Mouse (Mus musculus) regulatory T cell (primary cell): Measurements from ENCODE around the gene Chdh.

ENCODE experiments used
- in situ Hi-C: fragments of 300-600 bp; cut with MboI, MseI; formaldehyde crosslinking; loops from one replicate; pipeline ENCODE4 v1.15.1; 2025; ENCODE audit warnings: high pct_unique_total_duplicates

The Chdh gene

DNA sequence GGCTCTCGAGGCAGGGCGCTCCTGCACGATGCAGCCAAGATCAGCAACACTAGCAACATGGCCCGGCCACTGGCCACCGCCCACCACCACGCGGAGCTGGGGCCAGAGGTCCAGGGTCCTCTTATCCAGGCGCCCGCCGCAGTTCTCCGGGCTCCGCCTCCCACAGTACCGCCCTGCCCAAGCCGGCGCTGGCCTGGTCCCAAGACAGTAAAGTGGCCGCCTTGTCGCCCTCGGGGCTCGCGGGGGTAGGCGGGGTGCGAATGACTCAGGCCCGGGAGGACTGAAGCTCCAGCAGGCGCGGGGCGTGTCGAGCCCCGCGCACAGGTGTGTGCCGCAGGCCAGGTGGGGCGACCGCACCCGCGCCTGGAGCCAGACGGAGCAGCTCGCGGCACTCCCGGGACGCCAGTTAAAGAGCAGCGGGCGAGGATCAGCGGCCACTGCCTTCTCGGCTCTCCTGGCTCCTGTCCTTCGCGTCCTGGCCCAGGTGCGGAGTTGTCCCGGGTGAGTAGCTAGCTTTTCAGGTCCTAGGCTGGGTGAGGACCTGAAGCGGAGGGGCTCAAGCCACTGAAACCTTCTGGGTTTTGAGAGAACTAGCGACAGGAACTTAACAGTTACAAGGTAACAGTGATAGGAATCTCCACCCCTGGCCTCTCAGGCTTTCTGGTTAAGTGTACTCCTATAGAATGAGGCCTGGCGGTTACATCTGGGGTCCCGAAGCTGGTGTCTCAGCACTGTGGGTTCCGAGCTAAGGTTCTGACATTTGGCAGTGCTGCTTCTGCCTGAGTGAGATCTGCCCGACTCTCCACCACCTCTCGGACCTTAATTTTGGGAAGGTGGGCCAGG lies at the start of gene Chdh, which contains the start of gene Il17rb:
TSS of gene Chdh (plus strand) at position 291 of the 843 bp plus-strand sequence.
TSS of gene Il17rb (minus strand) at position 164 of the 843 bp plus-strand sequence.
- in situ Hi-C loops = no loop called here

DNA sequence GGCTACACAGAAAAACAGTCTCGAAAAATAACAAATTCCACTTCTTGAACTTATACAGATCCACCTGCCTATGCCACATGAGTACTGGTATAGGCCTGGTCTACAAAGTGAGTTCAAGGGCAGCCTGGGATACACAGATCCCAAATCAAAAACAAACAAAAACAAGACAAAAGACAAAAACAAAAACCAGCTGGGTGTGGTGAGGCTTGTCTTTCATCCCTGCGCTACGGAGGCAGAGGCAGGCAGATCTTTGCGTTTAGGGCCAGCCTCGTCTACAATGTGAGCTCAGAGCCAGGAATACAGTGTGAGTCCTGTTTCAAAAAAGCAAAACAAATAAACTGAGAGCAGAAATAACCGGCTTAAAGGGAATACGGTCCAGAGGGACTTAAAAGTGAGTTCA lies 41.2 kb upstream of the Chdh start:
- in situ Hi-C loops = loop anchor here (5.0 kb wide), 1 partner anchor 510 kb away; the partner anchor contains the start of gene Dcp1a

DNA sequence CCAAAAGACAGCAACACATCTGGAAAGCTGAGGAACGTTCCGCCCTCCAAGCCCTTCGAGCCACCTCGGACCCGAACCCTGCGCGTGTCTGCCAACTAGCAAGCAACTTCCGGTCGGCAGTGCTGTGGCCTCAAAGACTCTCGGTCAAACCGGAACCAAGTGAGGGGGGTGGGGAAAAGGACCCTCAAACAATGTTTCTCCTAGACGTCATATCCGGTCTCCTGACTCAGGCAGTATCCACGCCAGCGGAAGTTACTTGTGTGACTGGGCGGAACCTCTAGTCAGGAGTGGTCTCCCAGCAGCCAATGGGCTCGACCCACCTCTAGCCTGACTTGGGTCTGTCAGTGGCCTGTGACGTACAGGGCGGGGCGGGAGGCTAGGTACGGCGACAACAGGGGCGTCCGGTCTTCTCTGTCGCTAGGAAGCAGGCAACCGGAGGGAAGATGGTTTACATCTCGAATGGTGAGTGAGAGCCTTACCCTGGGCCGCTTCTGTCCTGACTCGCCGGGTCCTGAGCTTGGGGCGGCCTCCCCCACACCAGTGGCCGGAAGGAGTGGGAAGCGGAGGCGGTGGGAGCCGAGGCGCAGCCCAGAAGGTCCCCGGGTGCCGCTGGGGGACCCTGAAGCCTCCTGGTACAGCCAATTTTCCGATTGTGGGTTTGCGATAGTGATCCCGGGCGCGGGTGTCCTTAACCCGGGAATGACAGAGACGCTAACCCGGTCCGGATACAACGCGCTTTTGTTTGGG lies 40.6 kb upstream of the Chdh start, which contains the start of gene Selenok:
TSS of gene Selenok (plus strand) at position 234 of the 747 bp plus-strand sequence.
- in situ Hi-C loops = loop anchor here (5.0 kb wide), 1 partner anchor 509 kb away; the partner anchor contains the start of gene Dcp1a

DNA sequence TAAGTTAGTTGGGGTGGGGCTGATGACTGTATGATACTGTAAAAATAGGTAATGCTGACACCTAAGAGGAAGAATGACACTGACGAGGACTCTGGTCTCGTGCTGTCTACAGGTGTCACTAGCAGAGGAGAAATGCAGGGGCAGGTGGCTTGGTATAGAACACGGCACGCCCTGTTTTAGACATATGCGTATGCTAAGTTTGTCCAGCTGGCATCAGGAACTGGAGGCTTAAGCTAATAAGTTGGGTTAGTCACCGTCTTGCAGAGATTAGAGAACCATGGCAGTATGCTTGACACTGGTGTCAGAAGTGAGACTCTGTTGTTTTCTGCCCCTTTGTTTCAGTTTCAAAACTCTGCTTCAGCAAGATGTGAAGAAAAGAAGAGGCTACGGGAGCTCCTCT lies 37.4 kb upstream of the Chdh start:
- in situ Hi-C loops = no loop called here

DNA sequence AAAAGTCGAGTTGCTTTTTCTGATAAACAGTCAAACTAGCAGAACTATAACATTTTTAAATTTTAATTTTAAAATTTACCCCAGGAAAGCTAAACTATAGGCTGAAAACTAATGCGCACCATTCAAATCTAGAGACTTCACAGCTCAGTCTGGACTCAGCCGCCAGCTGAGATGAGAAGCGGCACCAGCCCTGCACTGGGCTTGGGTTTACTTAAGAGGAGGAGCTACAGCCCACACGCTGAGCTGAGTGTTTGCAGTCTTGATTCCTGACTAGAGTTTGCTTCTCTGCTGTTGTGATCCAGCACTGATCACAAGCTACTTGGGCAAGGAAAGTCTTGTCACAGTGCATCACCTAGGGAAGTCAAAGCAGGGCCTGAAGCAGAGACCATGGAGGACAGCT lies 36.8 kb upstream of the Chdh start:
- in situ Hi-C loops = no loop called here

DNA sequence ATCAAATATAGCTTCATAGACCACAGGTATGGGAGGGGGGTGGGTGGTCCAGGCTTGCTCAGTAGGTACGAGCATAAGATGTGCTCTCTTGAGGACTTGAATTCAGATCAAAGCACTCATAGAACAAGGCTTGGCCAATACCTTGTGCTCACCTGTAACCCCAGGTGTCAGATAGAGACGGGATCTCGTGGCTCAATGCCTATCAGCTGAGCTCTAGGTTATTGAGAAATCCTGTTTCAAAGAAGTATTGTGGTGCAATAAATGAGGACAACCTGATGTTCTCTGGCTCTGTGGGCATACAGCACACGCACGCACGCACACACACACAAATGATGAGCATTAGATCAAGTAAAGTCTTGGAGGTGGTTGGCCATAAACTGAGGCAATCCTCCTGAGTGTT lies 31.9 kb upstream of the Chdh start:
- in situ Hi-C loops = no loop called here

DNA sequence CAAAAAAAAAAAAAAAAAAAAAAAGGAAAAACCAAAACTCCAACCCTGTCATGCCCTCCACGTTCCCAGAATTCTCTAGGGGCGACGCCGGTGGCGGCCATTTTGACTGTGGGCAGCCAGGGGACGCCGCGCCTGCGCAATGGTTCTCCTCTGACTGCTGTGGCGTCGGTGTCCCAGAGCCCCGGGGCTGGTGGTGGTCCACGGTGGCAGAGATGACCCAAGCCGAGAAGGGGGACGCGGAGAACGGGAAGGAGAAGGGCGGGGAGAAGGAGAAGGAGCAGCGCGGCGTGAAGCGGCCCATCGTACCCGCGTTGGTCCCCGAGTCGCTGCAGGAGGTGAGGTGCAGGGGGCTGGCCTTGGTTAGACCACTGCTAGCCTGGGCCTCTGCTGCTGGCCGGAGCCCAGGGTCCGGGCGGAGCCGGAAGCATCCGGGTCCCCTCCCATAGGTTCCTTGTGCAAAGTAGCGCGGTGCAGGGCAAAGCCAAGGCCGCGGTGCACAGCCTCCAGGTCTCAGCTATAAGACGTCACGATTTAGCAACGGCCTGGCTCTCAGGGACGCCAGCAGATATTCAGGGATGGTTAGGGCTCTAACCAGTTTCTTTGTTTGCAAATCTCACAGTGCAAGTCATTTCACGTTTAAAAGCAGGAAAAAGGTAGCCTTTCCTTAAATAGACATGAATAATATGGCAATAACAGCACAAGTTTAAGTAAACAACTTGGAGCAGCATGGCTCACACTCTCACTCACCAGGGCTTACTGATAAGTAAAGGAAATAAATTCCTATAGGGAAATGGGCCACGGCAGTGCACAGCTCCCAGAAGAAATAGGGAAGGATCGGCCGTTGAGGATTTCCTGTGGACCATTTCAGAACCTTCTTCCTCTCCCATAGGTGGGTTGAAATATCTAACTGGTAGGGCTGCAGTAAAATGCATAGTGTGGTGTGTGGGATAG lies 30.3 kb upstream of the Chdh start, which contains the start of gene Actr8:
TSS of gene Actr8 (plus strand) at position 84 of the 951 bp plus-strand sequence.
- in situ Hi-C loops = no loop called here

DNA sequence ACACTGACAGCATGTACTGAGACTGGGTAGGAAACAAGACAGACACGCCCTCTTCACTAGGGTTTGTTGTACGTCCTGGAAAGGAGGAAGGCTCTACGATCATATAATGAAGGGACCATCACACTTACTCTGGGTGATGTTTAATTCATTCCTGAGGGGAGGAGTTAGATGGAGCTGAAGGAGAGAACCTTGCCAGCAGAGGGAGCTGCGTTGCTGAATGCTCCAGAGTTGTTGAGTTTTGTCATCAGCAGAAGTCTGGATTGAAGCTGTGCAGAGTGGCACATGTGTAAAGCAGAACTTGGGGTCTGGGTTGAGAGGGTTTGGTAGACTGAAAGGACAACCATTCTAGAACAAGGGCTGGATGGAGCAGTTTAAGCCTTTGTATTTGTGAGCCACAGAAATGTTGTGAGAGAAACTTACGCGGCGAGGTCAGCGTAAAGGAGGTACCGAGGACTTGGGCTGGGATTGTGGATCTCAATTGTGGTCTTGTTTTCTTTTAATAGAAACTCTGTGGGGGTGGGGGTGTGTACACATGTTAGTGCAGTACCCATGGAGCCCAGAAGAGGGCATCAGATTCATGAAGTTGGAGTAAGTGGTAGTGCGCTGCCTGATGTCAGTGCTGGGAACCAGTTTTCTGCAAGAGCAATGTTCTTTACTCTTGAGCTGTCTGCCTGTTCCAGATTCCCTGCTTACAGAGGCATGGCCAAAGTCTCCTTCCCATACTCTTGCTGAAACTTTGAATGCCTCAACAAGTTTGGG lies 28.2 kb upstream of the Chdh start:
- in situ Hi-C loops = no loop called here

DNA sequence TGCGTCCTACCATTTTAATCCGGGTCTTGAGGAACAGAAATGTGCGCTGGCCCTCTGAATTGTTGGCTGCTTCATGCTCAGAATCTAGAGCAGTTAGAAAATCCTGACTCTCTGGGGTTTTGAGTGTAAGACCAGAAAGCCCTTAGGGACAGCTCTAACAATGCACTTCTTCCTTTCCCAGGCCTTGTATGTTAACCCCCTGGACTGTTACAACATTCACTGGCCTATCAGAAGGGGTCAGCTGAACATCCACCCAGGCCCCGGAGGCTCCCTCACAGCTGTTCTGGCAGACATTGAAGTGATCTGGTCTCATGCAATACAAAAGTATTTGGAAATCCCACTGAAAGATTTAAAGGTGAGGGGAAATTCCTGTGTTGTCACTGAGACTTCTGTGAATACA lies 22.7 kb upstream of the Chdh start:
- in situ Hi-C loops = no loop called here

DNA sequence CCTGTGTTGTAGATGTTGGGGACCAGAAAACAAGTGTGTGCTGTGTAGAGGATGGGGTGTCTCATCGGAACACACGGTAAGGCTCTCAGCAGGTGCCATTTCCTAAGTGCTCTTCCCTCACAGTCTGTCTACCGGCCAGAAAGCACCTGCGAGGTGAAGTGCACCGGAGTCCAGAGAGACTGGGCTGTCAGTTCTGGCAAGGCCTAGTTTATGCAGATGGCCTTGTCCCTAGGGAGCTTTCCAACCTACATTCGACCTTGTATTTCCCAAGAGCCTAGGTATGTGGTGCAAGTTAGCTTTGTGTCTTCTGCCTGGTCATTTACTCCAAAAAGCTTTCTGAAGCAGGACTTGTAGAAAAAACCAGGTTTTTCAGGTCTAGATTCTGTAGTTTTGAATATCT lies 21.5 kb upstream of the Chdh start:
- in situ Hi-C loops = no loop called here

DNA sequence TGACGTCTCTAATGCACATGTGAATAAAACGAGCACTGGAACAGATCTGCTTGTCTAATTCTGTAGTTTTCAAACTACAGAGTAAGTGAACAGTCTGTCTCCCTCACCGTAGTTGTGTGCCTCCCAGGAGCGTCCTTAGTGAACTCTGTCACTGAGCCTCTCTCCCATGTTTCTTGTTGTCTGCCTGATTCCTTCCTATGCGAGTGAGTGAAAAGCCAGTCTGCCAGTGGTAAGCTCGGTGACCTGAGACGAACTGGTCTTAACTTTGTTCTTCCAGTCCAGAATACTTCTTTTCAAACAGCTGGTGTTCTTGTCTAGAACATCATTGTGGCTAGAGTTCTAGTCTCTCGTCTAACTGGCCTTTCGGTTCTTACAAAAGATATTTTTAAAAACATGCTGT lies 21.1 kb upstream of the Chdh start:
- in situ Hi-C loops = no loop called here

DNA sequence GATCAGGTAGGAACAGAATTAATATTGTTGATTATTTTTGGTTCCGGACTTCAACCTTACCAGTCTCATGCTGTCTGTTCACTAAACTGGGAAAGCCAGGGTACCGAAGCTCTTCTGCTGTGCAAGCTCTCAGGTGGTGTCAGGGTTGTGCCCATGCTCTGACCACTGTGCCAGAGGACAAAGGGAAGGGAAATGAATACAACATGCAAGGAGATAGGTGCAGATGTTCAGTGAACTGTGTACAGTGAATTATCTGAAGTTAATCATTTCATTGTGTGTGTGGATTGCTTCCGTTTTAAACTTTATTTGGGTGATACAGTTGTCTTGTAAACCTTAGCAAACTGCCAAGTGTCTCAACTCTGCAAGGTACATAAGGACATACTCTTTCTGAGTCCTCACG lies 20.5 kb upstream of the Chdh start:
- in situ Hi-C loops = no loop called here

DNA sequence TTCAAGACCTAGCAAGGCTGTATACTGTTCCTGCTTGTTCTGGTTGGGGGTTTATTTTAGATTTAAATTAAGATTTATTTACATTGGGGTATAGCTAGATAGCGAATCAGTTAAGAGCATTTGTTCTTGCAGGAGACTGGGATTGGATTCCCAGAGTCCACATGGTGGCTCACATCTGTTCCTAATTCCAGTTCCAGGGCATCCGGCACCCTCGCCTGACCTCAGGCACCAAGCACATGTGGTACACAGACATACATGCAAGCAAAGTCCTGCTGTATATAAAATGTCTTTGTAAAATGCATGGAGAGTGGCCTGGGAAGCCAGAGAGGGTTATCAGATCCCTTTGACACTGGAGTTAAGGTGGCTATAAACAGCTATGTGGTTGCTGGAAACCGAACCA lies 13.8 kb upstream of the Chdh start:
- in situ Hi-C loops = no loop called here

DNA sequence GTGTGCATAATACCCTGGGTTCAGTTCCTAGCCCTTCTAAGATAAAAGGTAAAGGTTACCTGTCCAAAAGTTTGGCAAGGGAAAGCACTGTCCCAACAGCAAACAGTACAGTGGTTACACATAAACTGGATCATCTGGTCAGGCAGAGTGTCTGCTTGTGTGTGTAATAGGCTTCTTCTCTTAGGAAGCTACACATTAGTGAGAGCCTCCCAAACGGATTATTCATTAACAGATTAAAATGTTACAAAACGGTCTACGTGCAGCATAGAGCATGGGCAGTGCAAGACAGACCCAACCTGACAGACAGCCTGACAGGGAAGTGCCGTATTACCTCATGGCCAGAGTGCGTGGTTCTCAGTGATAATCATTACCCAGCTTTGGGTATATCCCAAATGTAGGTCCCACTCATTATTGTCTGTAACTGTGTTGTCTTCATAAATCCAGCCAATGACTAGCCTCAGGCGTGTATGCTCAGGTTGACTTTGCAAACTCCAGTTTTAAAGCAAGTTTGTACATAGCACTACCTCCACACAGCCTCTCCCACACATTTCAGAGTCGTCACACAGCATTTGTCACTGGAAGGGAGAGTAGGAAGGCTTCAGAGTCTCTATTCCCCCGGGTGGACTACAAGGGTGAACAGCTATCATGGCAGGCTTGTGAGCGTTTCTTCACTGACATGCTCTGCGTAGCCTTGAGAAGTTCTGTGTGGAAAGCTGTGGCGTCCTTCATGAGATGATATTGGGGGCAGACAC lies 12.6 kb upstream of the Chdh start:
- in situ Hi-C loops = no loop called here

DNA sequence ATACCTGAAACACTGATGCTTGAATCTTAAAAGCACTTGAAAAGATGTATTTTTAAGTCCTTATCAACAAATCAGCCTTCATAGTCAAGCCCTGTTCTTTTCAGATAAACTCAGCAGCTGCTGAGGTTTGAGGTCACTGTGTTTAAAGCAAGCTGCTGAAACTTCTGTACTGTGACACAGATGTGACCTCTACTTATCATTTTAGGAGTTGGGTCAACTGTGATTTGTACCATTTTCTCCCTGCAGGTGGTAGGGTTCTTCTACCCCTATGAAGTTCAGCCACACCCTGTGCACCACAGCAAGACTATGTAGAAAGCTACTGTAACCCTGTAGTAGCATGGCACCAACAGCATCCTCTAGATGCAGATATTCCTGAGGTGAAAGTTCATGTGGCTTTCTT lies 11.5 kb upstream of the Chdh start:
- in situ Hi-C loops = no loop called here

DNA sequence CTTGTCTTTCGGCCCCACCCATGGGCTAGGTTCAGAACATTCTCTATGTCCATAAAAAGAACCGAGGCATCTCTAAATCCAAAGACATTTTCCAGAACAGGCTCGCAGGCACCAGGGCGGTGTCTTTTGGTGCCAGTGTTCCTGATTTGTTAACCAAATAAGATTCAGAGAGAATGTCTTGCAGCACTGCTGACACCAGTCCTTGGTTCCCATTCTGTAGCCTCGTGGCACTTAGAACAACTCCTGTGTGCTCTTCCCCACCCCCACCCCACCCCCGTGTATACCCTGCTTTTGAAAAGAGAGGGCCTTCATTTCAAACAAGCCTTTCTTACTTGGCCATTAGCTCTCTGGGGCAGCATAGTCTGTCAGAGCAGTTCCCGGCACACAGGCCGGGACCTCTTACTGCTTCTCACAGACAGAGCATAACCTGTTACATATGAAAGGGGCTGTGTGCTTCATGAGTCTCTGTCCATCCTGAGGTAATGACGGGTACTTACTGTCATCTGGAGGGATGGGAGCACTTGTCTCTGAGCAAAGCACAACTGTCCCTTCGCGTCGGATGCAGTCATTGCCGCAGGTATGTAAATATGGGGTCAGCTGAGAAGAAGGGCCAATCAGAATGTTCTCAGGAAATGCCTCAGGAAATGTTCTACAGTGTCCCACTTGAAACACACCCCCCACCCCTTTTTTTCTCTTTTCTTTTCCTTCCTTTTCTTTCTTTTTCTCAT lies 9.9 kb upstream of the Chdh start:
- in situ Hi-C loops = no loop called here

DNA sequence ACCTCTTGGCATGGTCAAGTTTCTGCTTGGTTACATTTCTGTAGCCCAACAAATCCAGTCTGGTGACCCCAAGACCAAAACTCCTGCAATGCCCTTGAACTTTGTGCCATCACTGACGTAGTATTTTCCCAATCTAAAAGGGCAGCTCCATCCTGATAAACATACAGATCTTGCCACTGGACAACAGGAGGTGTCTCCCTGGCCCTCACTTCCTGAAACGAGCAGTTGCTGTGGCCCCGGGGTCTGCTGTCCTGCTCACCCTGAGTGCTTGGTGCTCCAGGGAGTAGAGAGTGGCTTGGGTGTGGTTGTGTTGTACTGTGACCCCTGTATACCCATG lies 9.4 kb upstream of the Chdh start:
- in situ Hi-C loops = no loop called here

DNA sequence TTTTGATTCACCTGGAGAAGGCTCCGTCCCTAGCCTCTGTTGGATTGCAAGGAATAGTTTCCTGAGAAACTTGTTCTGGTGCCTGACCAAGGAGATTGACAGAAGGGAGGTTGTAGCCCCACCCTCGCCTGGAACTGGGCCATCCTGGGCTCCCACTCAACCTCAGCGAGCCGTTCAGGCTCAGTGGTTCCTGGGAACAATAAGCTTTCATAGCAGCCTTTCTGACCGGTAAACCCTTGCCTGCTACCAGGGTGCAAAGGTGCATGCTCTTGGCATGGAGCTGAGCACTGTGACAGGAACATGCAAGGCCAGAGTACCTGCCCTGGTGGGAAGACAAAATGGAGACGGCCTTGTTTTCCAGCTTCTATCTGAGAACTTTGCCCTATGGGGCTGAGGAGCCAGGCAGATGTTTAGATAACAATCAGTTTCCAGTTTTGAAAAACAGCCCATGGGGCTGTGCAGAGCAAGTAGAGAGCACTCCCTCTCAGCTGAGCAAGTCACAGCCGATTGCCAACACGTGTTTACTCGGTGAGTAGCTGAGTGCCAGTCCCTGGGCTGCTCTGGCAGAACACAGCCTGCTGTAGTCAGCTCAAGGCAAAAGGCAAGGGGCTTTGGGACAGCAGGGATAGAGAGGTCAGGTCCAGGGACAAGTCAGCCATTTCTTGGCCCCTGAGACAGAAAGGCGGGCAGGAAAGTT lies 1.2 kb downstream of the Chdh start:
- in situ Hi-C loops = no loop called here
